Mouse (Mus musculus): ENCODE measurements around the gene Gcnt7.

Gcnt7 gene

GRCm38 (mm10) chr2:172458496-172458895 lies at the start of gene Gcnt7:
Gcnt7 (minus strand) TSS chr2:172458596.
- DNase-seq (ENCODE audit: low read depth, low spot score): no peak

GRCm38 (mm10) chr2:172506121-172506520 lies 47.7 kb upstream of the Gcnt7 start:
- no peak for DNase-seq (ENCODE audit: low read depth, low spot score)

GRCm38 (mm10) chr2:172502168-172502567 lies 43.8 kb upstream of the Gcnt7 start:
- no peak for DNase-seq (ENCODE audit: low read depth, low spot score)

DNA sequence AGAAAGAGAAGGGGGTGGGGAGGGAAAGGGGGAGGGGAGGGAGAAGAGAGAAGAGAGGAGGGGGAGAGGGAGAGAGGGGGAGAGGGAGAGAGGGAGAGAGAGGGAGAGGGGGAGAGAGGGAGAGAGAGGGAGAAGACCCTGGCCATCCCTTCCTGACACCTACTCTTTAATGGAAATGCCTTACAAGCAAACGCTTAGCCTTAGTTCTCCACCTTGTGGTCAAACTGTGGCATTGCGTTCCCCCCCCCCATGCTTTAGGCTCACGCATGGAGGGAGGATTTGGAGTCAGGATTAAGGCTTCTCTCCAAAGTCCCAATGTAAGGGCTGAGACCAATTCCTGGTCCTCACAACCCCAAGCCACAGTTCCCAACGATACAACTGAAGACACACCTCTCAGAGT lies 42.9 kb upstream of the Gcnt7 start:
- DNase-seq (ENCODE audit: low read depth, low spot score): peak; percentile 24

- no peak for DNase-seq (ENCODE audit: low read depth, low spot score)
These were observed 42.4 kb upstream of the Gcnt7 start for GRCm38 (mm10) chr2:172500752-172501316.

GRCm38 (mm10) chr2:172498823-172499222 lies 40.4 kb upstream of the Gcnt7 start:
- no peak for DNase-seq (ENCODE audit: low read depth, low spot score)

DNA sequence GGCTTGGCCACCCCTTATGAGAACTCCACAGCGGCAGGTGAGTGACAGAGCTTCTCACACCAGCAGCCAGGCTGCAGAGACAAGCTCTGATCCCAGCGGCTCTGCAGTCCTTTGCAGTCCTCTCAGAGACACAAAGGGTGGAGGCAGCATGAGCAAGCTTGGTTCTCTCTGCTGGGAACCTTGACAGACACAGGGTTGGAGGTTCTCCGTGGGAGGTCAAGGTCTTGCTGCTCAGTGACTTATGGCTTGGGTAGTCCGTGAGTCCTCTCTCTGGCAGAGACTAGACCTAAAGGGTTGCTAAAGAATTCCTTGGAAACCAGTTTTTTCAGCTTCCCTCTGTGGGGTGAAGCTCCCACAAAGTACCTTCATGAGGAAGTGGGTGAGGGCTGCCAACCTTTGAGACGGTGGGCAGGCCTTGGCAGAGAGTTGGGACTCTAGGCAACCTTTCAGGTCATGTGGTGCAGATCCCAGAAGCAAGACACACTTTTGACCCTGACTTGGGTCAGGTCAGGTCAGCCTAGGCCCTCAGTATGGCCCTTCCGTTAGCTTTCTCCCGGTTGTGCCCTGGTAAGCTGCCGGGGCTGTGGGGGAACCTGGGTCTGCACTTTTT lies 38.4 kb upstream of the Gcnt7 start:
- no peak for DNase-seq (ENCODE audit: low read depth, low spot score)

DNA sequence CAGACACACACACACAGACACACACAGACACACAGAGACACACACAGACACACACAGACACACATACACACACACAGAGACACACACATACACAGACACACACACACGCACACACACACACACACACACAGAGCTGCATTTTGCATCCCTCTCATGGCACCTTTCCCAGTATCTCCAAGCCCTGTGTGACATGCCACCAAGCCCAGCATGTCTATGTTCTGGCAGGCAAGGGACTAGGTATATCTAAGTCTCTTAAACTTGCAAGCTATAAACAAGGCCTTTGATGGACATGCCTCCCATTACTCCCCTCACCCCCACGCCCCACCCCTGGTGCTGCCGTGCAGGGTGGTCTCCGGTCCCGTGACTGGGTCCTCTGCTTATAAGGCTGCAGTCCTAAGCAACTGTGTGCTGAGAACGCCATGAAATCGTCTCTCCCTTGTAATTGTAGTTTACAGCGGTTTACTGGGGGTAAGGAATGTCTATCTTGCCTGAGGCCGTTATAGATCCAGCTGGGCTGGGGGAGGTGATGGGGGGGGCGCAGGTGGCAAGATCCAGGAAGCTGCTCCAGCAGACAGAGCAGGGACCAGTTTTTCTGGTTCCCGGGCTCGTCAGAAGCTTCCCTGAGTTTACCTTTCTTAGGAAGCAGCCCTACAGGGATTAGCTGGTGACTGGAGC lies 26.4 kb upstream of the Gcnt7 start:
- DNase-seq (ENCODE audit: low read depth, low spot score): no peak

GRCm38 (mm10) chr2:172483766-172484413 lies 25.5 kb upstream of the Gcnt7 start:
- no peak for DNase-seq (ENCODE audit: low read depth, low spot score)

DNA sequence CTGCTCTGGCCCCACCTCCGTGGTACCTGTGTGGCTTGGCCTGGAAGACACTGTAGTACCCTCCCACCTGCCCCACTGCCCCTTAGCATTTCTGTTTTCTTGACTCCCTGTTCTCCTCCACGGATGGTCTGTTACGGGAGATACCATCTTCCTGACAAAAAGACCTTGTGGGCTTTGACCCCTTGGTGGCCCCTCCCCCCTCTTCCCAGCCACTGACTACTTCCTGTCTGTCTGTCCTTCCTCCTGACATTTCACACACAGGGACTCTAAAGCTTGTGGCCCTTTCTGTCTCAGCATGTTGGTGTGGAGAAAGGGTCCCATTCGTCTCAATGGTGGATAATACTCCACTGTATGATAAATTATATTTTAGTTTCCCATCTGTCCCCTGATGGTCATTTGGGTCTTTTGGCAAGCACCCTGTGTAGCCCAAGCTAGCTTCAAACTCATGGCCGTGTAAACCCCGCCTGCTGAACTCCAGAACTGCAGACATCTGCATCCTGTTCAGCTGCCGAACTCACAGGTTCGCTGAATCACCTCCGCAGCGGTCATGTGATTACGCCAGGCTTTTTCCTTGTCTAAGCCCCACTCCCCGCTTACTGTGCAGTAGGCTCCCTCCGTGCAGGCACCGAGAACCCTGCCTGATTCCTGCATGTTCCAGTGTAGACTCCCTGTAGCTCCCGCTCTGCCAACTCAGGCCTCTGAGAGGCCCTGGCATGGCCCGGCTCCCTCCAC lies 23.4 kb upstream of the Gcnt7 start:
- no peak for DNase-seq (ENCODE audit: low read depth, low spot score)

- DNase-seq (ENCODE audit: low read depth, low spot score): no peak
These were observed 21.9 kb upstream of the Gcnt7 start for GRCm38 (mm10) chr2:172480296-172480695.

- peak; percentile 71 for DNase-seq (ENCODE audit: low read depth, low spot score)
These were observed 19.5 kb upstream of the Gcnt7 start for GRCm38 (mm10) chr2:172477860-172478259.

GRCm38 (mm10) chr2:172477350-172477749 lies 19.0 kb upstream of the Gcnt7 start:
- DNase-seq (ENCODE audit: low read depth, low spot score): peak; percentile 77

GRCm38 (mm10) chr2:172476707-172477260 lies 18.4 kb upstream of the Gcnt7 start:
- peak; percentile 92 for DNase-seq (ENCODE audit: low read depth, low spot score)

- DNase-seq (ENCODE audit: low read depth, low spot score): peak; percentile 68
These were observed 16.6 kb upstream of the Gcnt7 start for GRCm38 (mm10) chr2:172474970-172475369.

GRCm38 (mm10) chr2:172473591-172473990 lies 15.2 kb upstream of the Gcnt7 start:
- peak; percentile 40 for DNase-seq (ENCODE audit: low read depth, low spot score)

DNA sequence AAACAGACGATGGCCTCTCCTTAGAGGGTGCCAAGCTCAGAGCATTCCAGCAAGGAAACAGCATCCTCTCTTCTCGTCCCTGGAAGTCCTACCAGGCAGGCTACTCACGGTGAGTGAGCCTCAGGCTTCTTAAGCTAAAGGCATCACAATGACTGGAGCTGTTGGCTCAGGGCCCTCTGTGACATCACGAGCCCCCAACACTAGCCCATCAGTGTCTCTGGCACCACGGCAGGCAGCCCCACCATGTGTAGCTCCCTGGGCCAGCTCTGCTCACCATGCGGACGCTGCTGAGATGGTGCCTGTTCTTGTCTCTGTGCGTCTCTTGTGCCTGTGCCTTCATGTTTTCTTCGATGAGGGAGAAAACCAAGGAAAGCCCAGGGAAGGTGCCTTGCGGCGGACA lies 13.9 kb upstream of the Gcnt7 start, which contains the start of gene Fam209:
Gene Fam209, plus strand, starts transcription at position 203 of the 400 bp plus-strand sequence.
- no peak for DNase-seq (ENCODE audit: low read depth, low spot score)

DNA sequence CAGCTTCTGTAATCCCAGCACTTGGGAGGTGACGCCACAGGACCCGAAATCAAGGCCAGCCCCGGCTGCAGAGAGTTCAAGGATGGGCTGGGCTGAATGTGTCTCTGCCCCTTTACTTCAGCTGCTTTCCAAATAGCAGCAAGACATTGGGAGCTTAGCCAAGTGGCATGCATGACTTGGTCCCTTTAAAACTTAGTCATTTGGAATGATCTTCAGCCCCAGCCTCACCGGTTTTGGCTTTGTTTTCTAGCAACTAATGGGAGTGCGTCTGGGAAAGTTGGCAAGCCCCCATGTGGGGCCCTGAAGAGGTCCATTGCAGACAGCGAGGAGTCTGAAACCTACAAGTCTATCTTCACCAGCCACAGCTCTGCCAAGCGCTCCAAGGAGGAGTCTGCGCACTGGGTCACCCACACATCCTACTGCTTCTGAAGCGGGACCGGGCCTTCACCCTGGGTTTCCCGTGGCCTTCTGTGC lies 10.0 kb upstream of the Gcnt7 start:
- no peak for DNase-seq (ENCODE audit: low read depth, low spot score)

DNA sequence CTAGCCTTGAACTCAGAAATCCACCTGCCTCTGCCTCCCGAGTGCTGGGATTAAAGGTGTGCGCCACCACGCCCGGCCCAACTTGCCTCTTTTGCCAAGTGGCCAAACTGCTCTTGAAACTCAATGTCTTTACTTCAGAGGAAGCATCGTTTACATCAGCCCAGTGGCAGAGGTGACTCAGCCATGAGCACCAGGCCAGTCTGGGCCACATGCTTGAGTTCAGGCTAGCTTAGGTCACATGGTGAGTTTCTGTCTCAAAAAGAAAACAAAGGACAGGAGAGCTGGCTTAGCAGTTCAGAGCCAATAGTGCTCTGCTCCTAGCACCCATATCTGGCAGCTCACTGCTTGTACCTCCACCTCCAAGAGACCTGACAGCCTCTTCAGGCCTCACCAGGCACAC lies 8.8 kb upstream of the Gcnt7 start:
- no peak for DNase-seq (ENCODE audit: low read depth, low spot score)

GRCm38 (mm10) chr2:172466427-172467132 lies 8.2 kb upstream of the Gcnt7 start:
- no peak for DNase-seq (ENCODE audit: low read depth, low spot score)

- peak; percentile 37 for DNase-seq (ENCODE audit: low read depth, low spot score)
These were observed 4.4 kb upstream of the Gcnt7 start for GRCm38 (mm10) chr2:172462813-172463212.

Measured in skeletal muscle tissue, adult 2 months (tissue).